Mouse (Mus musculus): ENCODE data around the gene Lrrn4cl. TPM values are rescaled to one million over a fixed set of nuclear protein-coding genes. Genes with fewer than 3 reads are reported as not detected.

Lrrn4cl gene
- polyA plus RNA-seq, 1 experiment from 2014 or later: 0.60 TPM

- WGBS: 59% methylated on average over 9 of the region's 9 CpGs
- Histone ChIP-seq H3K4me2 (peak overlapping the region; percentile 95), H3K4me3 (replicated peaks) (peak overlapping the region; percentile 97), H3K4me1 (peaks cover 10% of the 10 kb centered on the region), H3K36me3 (replicated peaks) (peaks cover 28% of the 10 kb centered on the region), H3K27ac (peak overlapping the region; percentile 57), H3K9ac (peak overlapping the region; percentile 97), H3K27me3 (no peaks in the 10 kb centered on the region), H3K9me3 (no peaks in the 10 kb centered on the region)
- peak; percentile 47 for ATAC-seq (ENCODE audit: low FRiP score)
These were observed 20.3 kb downstream of the Lrrn4cl start for GRCm38 (mm10) chr19:8870838-8871237.

DNA sequence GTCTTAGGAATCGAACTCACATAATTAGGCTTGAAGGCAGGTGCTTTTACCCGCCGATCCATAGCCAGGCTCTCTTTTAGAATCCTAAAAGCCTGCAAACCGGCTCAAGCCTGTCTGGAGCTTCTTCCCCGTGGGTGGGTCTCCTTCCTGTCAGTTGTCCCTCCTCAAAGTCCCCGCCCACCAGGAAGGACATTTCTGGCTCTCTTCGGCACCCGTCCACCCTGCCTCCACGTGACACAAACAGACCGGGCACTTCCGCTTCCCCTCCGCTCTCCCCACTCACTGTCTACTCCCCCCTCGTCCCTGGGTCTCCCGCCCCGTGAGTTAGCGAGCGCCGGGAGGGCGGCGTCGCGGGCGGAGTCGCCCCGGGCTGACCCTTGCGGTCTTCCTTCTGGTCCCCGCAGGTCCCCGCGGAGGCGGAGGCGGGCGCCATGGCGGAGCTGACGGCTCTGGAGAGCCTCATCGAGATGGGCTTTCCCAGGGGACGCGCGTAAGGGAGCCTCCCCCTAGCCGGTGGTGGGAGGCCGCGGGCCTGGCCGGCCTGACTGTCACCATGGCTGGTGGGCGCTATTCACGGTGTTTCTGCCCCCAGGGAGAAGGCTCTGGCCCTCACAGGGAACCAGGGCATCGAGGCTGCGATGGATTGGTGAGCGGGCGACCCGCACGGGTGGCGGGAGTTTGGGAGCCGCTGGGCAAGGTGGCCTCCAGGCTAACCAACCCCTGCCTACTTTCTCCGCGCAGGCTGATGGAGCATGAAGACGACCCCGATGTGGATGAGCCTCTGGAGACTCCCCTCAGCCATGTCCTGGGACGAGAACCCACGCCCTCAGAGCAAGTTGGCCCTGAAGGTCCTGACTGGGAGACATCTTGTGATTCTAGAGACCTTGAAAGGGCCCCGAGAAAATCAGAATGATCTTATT lies 21.0 kb downstream of the Lrrn4cl start, which contains the start of gene Ubxn1:
TSS of gene Ubxn1 (plus strand) at position 230 of the 920 bp plus-strand sequence.
- Histone ChIP-seq H3K9me3 (no peaks in the 10 kb centered on the region), H3K4me3 (replicated peaks) (peak within 1 kb of the TSS; percentile 97), H3K27ac (peak within 1 kb of the TSS; percentile 78), H3K36me3 (replicated peaks) (peaks cover 35% of the 10 kb centered on the region), H3K27me3 (no peaks in the 10 kb centered on the region), H3K9ac (peak within 1 kb of the TSS; percentile 97), H3K4me1 (peaks cover 10% of the 10 kb centered on the region), H3K4me2 (peak within 1 kb of the TSS; percentile 95)
- ATAC-seq (ENCODE audit: low FRiP score): peak; percentile 99
- WGBS: 1% methylated on average over 59 of the region's 59 CpGs

- WGBS: 85% methylated on average over 10 of the region's 10 CpGs
- Histone ChIP-seq H3K4me3 (replicated peaks) (peak overlapping the region; percentile 97), H3K36me3 (replicated peaks) (peaks cover 42% of the 10 kb centered on the region), H3K4me1 (peaks cover 10% of the 10 kb centered on the region), H3K27ac (no peak overlapping the region), H3K9me3 (no peaks in the 10 kb centered on the region), H3K4me2 (peak overlapping the region; percentile 95), H3K9ac (peak overlapping the region; percentile 97), H3K27me3 (no peaks in the 10 kb centered on the region)
- ATAC-seq (ENCODE audit: low FRiP score): no peak
These were observed 21.8 kb downstream of the Lrrn4cl start for GRCm38 (mm10) chr19:8872266-8872840.

- no peak overlapping the region for H3K4me3 ChIP-seq (replicated peaks)
- no peaks in the 10 kb centered on the region for H3K9me3 ChIP-seq
- H3K4me2 ChIP-seq: no peak overlapping the region
- H3K4me1 ChIP-seq: peaks cover 17% of the 10 kb centered on the region
- H3K27ac ChIP-seq: no peak overlapping the region
- no peaks in the 10 kb centered on the region for H3K27me3 ChIP-seq
- ATAC-seq (ENCODE audit: low FRiP score): no peak
- H3K36me3 ChIP-seq (replicated peaks): peaks cover 42% of the 10 kb centered on the region
- no peak overlapping the region for H3K9ac ChIP-seq
- WGBS: 93% methylated on average over 7 of the region's 7 CpGs
These were observed 24.5 kb downstream of the Lrrn4cl start for GRCm38 (mm10) chr19:8875031-8875430.

GRCm38 (mm10) chr19:8880311-8881033 lies 29.9 kb downstream of the Lrrn4cl start, which contains the start of gene Uqcc3:
Uqcc3 (minus strand) TSS chr19:8880923.
- H3K27ac ChIP-seq: peak within 1 kb of the TSS; percentile 80
- peak within 1 kb of the TSS; percentile 84 for H3K4me2 ChIP-seq
- peaks cover 17% of the 10 kb centered on the region for H3K36me3 ChIP-seq (replicated peaks)
- no peaks in the 10 kb centered on the region for H3K9me3 ChIP-seq
- peaks cover 11% of the 10 kb centered on the region for H3K4me1 ChIP-seq
- WGBS: under 1% methylated on average over 42 of the region's 42 CpGs
- ATAC-seq (ENCODE audit: low FRiP score): peak; percentile 97
- H3K27me3 ChIP-seq: no peaks in the 10 kb centered on the region
- H3K9ac ChIP-seq: peak within 1 kb of the TSS; percentile 89
- H3K4me3 ChIP-seq (replicated peaks): peak within 1 kb of the TSS; percentile 77

DNA sequence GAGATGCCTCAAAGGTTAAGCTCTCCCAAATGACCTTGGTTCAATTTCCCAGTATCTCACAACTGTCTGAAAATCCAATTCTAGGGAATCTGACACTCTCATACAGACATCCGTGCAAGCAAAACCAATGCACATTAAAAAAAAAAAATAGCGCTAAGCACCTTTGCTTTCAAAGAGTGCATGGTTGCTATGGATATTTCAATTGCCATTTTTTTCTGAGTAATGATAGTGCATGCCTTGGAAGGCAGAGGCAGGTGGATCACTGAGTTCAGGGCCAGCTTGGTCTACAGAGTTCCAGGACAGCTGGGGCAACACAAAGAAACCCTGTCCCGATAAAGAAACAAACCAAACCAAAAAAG lies 30.4 kb downstream of the Lrrn4cl start:
- Histone ChIP-seq H3K4me2 (peak overlapping the region; percentile 84), H3K9ac (peak overlapping the region; percentile 89; the same call in 1 of the 2 replicates), H3K4me3 (replicated peaks) (peak overlapping the region; percentile 77), H3K27me3 (no peaks in the 10 kb centered on the region), H3K36me3 (replicated peaks) (peaks cover 12% of the 10 kb centered on the region), H3K9me3 (no peaks in the 10 kb centered on the region), H3K27ac (peak overlapping the region; percentile 80; the same call in 1 of the 2 replicates), H3K4me1 (peaks cover 11% of the 10 kb centered on the region)
- 24% methylated on average over 3 of the region's 3 CpGs for WGBS
- ATAC-seq (ENCODE audit: low FRiP score): no peak; the same call in 1 of the 2 replicates

GRCm38 (mm10) chr19:8883616-8884015 lies 33.0 kb downstream of the Lrrn4cl start, which contains the start of the genes Lbhd1 and Gm49403:
Lbhd1 (plus strand) TSS chr19:8883732.
Gm49403 (plus strand) TSS chr19:8883930.
- H3K27ac ChIP-seq: no peak within 1 kb of the TSS
- no peak within 1 kb of the TSS for H3K4me2 ChIP-seq
- ATAC-seq (ENCODE audit: low FRiP score): no peak
- no peaks in the 10 kb centered on the region for H3K36me3 ChIP-seq (replicated peaks)
- no peak within 1 kb of the TSS for H3K4me3 ChIP-seq (replicated peaks)
- no peaks in the 10 kb centered on the region for H3K9me3 ChIP-seq
- no peaks in the 10 kb centered on the region for H3K27me3 ChIP-seq
- 73% methylated on average over 3 of the region's 3 CpGs for WGBS
- H3K4me1 ChIP-seq: peaks cover 21% of the 10 kb centered on the region
- H3K9ac ChIP-seq: no peak within 1 kb of the TSS

DNA sequence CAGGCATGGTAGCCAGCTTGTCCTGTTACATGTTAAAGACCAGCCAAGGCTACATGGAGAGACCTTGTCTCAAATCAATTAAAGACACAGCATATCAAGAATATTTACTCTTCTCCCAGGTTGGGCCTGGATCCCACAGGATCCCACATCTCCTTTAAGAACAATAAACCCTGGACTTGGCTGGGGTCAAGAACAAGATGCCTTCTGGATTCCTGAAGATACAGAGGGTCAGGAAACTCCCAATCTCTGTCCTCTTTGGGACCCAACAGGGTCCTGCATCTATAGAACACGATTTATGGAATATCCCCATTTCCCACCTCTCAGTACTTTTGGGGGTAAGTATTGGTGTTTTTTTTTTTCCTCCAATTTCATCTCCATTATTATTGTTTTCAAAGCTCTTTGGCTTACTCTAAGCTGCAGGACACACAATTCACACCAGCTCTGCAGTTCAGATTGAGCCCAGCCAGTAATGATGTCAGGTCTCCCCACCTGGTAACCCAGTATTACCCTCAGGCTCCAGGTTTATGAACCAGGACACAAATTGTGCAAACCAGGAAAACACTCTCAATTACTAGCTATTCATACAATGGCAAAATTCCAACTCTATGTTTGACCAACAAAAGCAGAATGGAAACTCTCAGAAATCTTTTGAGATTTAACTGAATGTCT lies 36.5 kb downstream of the Lrrn4cl start:
- H3K9ac ChIP-seq: peak overlapping the region; percentile 78; the same call in 1 of the 2 replicates
- WGBS: 43% methylated on average over 1 of the region's 1 CpGs
- H3K9me3 ChIP-seq: no peaks in the 10 kb centered on the region
- H3K4me2 ChIP-seq: peak overlapping the region; percentile 74
- ATAC-seq (ENCODE audit: low FRiP score): no peak
- peak overlapping the region; percentile 87; the same call in 1 of the 2 replicates for H3K27ac ChIP-seq
- H3K4me1 ChIP-seq: peaks cover 19% of the 10 kb centered on the region
- H3K36me3 ChIP-seq (replicated peaks): peaks cover 13% of the 10 kb centered on the region
- peak overlapping the region; percentile 63; the same call in 1 of the 2 replicates for H3K4me3 ChIP-seq (replicated peaks)
- no peaks in the 10 kb centered on the region for H3K27me3 ChIP-seq

- 16% methylated on average over 19 of the region's 19 CpGs for WGBS
These were observed 37.3 kb downstream of the Lrrn4cl start for GRCm38 (mm10) chr19:8887585-8888463.

GRCm38 (mm10) chr19:8888511-8889385 lies 38.2 kb downstream of the Lrrn4cl start, which contains the start of the genes 1810009A15Rik and Gm49416:
1810009A15Rik (plus strand) TSS chr19:8888853.
Gm49416 (plus strand) TSS chr19:8888926.
- no peaks in the 10 kb centered on the region for H3K9me3 ChIP-seq

More at GRCm38 (mm10) chr19:8887585-8888463, 37.3 kb downstream of the Lrrn4cl start:
- H3K9me3 ChIP-seq: no peaks in the 10 kb centered on the region
- peak overlapping the region; percentile 78 for H3K9ac ChIP-seq
- H3K4me3 ChIP-seq (replicated peaks): peak overlapping the region; percentile 63
- no peak for ATAC-seq (ENCODE audit: low FRiP score)
- H3K36me3 ChIP-seq (replicated peaks): peaks cover 13% of the 10 kb centered on the region
- peaks cover 19% of the 10 kb centered on the region for H3K4me1 ChIP-seq
- H3K4me2 ChIP-seq: peak overlapping the region; percentile 74
- peak overlapping the region; percentile 87 for H3K27ac ChIP-seq
- no peaks in the 10 kb centered on the region for H3K27me3 ChIP-seq

More at GRCm38 (mm10) chr19:8888511-8889385, 38.2 kb downstream of the Lrrn4cl start, which contains the start of the genes 1810009A15Rik and Gm49416:
- under 1% methylated on average over 58 of the region's 58 CpGs for WGBS
- Histone ChIP-seq H3K4me1 (peaks cover 24% of the 10 kb centered on the region), H3K4me2 (peak within 1 kb of the TSS; percentile 74), H3K27ac (peak within 1 kb of the TSS; percentile 87), H3K4me3 (replicated peaks) (peak within 1 kb of the TSS; percentile 63), H3K36me3 (replicated peaks) (peaks cover 13% of the 10 kb centered on the region), H3K27me3 (no peaks in the 10 kb centered on the region), H3K9ac (peak within 1 kb of the TSS; percentile 78)
- peak; percentile 95 for ATAC-seq (ENCODE audit: low FRiP score)
